Mouse (Mus musculus): ENCODE results near the gene 2310050C09Rik. TPM values are rescaled to one million over a fixed set of nuclear protein-coding genes. Genes with fewer than 3 reads are reported as not detected.

Gene 2310050C09Rik
- polyA plus RNA-seq, 1 experiment from 2014 or later: not detected

GRCm38 (mm10) chr3:92851186-92851585, 18.8 kb downstream of the 2310050C09Rik start, which contains the start of gene Lce1l:
Gene Lce1l, minus strand, starts transcription at chr3:92851286.
- H3K4me1 ChIP-seq (ENCODE audit: control insufficient read depth in 2 of 2, insufficient read depth in 2 of 2, low read length in 2 of 2): no peaks in the 10 kb centered on the region
- H3K4me2 ChIP-seq (ENCODE audit: low read length): no peak within 1 kb of the TSS
- H3K4me3 ChIP-seq (ENCODE audit: control insufficient read depth in 1 of 2, insufficient read depth in 1 of 2, low read depth in 1 of 2, low read length in 2 of 2): no peak within 1 kb of the TSS
- H3K36me3 ChIP-seq (ENCODE audit: control insufficient read depth, insufficient read depth, low read length): no peaks in the 10 kb centered on the region
- no peak within 1 kb of the TSS for H3K9ac ChIP-seq (ENCODE audit: low read length)
- WGBS: 79% methylated on average over 3 of the region's 3 CpGs
- H3K9me3 ChIP-seq (ENCODE audit: control insufficient read depth, low read length): no peaks in the 10 kb centered on the region
- no peak for ATAC-seq (ENCODE audit: insufficient number of reproducible peaks, insufficient read depth, low FRiP score, low read depth)
- H3K27me3 ChIP-seq (ENCODE audit: control insufficient read depth, insufficient read depth, low read length): no peaks in the 10 kb centered on the region
- H3K27ac ChIP-seq (replicated peaks in 1 of 2; ENCODE audit: control insufficient read depth in 1 of 2, insufficient read depth in 1 of 2, low read depth in 2 of 2, low read length in 2 of 2): no peak within 1 kb of the TSS

- Histone ChIP-seq H3K27ac (replicated peaks in 1 of 2; ENCODE audit: control insufficient read depth in 1 of 2, insufficient read depth in 1 of 2, low read depth in 2 of 2, low read length in 2 of 2) (no peak within 1 kb of the TSS), H3K9ac (ENCODE audit: low read length) (no peak within 1 kb of the TSS), H3K9me3 (ENCODE audit: control insufficient read depth, low read length) (no peaks in the 10 kb centered on the region), H3K27me3 (ENCODE audit: control insufficient read depth, insufficient read depth, low read length) (no peaks in the 10 kb centered on the region), H3K4me2 (ENCODE audit: low read length) (no peak within 1 kb of the TSS), H3K36me3 (ENCODE audit: control insufficient read depth, insufficient read depth, low read length) (no peaks in the 10 kb centered on the region), H3K4me1 (ENCODE audit: control insufficient read depth in 2 of 2, insufficient read depth in 2 of 2, low read length in 2 of 2) (no peaks in the 10 kb centered on the region), H3K4me3 (ENCODE audit: control insufficient read depth in 1 of 2, insufficient read depth in 1 of 2, low read depth in 1 of 2, low read length in 2 of 2) (no peak within 1 kb of the TSS)
- no peak for ATAC-seq (ENCODE audit: insufficient number of reproducible peaks, insufficient read depth, low FRiP score, low read depth)
- WGBS: 22% methylated on average over 1 of the region's 1 CpGs
Measured at GRCm38 (mm10) chr3:92827108-92827507, 42.9 kb downstream of the 2310050C09Rik start, which contains the start of gene Kprp. Gene Kprp, minus strand, starts transcription at chr3:92827247.

GRCm38 (mm10) chr3:92825808-92826207, 44.2 kb downstream of the 2310050C09Rik start:
- H3K4me1 ChIP-seq (ENCODE audit: control insufficient read depth in 2 of 2, insufficient read depth in 2 of 2, low read length in 2 of 2): no peaks in the 10 kb centered on the region
- no peaks in the 10 kb centered on the region for H3K36me3 ChIP-seq (ENCODE audit: control insufficient read depth, insufficient read depth, low read length)
- H3K4me3 ChIP-seq (ENCODE audit: control insufficient read depth in 1 of 2, insufficient read depth in 1 of 2, low read depth in 1 of 2, low read length in 2 of 2): no peak overlapping the region
- H3K9me3 ChIP-seq (ENCODE audit: control insufficient read depth, low read length): no peaks in the 10 kb centered on the region
- H3K9ac ChIP-seq (ENCODE audit: low read length): no peak overlapping the region
- WGBS: 29% methylated on average over 1 of the region's 1 CpGs
- no peak overlapping the region for H3K4me2 ChIP-seq (ENCODE audit: low read length)
- no peaks in the 10 kb centered on the region for H3K27me3 ChIP-seq (ENCODE audit: control insufficient read depth, insufficient read depth, low read length)
- ATAC-seq (ENCODE audit: insufficient number of reproducible peaks, insufficient read depth, low FRiP score, low read depth): no peak
- no peak overlapping the region for H3K27ac ChIP-seq (replicated peaks in 1 of 2; ENCODE audit: control insufficient read depth in 1 of 2, insufficient read depth in 1 of 2, low read depth in 2 of 2, low read length in 2 of 2)

Other genes starting within 250 kb of the 2310050C09Rik start
- not detected in 2 replicates for gene Lce6a, start 248.6 kb downstream of the 2310050C09Rik start, polyA plus RNA-seq (2014; fragmentation: Nextera tagmentation; extraction: Ambion mirVana)
- not detected in 2 replicates for gene Lce1a1, start 221.9 kb downstream of the 2310050C09Rik start, polyA plus RNA-seq (2014; fragmentation: Nextera tagmentation; extraction: Ambion mirVana)
- gene Lce1b, start 213.3 kb downstream of the 2310050C09Rik start, polyA plus RNA-seq (2014; fragmentation: Nextera tagmentation; extraction: Ambion mirVana): not detected in 2 replicates
- gene Lce1a2, start 199.9 kb downstream of the 2310050C09Rik start, polyA plus RNA-seq (2014; fragmentation: Nextera tagmentation; extraction: Ambion mirVana): not detected in 2 replicates
- gene Lce1c, start 191.0 kb downstream of the 2310050C09Rik start, polyA plus RNA-seq (2014; fragmentation: Nextera tagmentation; extraction: Ambion mirVana): not detected in 2 replicates
- gene Lce1d, start 183.0 kb downstream of the 2310050C09Rik start, polyA plus RNA-seq (2014; fragmentation: Nextera tagmentation; extraction: Ambion mirVana): not detected in 2 replicates
- gene Lce1e, start 161.1 kb downstream of the 2310050C09Rik start, polyA plus RNA-seq (2014; fragmentation: Nextera tagmentation; extraction: Ambion mirVana): not detected in 2 replicates
- gene Lce1f, start 149.9 kb downstream of the 2310050C09Rik start, polyA plus RNA-seq (2014; fragmentation: Nextera tagmentation; extraction: Ambion mirVana): not detected in 2 replicates
- gene Gm38119, start 131.1 kb downstream of the 2310050C09Rik start, polyA plus RNA-seq (2014; fragmentation: Nextera tagmentation; extraction: Ambion mirVana): not detected in 2 replicates
- gene Lce1g, start 117.9 kb downstream of the 2310050C09Rik start, polyA plus RNA-seq (2014; fragmentation: Nextera tagmentation; extraction: Ambion mirVana): not detected in 2 replicates
- not detected in 2 replicates for gene Lce1h, start 105.2 kb downstream of the 2310050C09Rik start, polyA plus RNA-seq (2014; fragmentation: Nextera tagmentation; extraction: Ambion mirVana)
- not detected in 2 replicates for gene Lce1i, start 91.3 kb downstream of the 2310050C09Rik start, polyA plus RNA-seq (2014; fragmentation: Nextera tagmentation; extraction: Ambion mirVana)
- not detected in 2 replicates for gene Lce1j, start 79.7 kb downstream of the 2310050C09Rik start, polyA plus RNA-seq (2014; fragmentation: Nextera tagmentation; extraction: Ambion mirVana)
- not detected in 2 replicates for gene Lce1k, start 62.3 kb downstream of the 2310050C09Rik start, polyA plus RNA-seq (2014; fragmentation: Nextera tagmentation; extraction: Ambion mirVana)
- not detected in 2 replicates for gene Kprp, start 43.0 kb downstream of the 2310050C09Rik start, polyA plus RNA-seq (2014; fragmentation: Nextera tagmentation; extraction: Ambion mirVana)
- not detected in 2 replicates for gene Lce1l, start 18.9 kb downstream of the 2310050C09Rik start, polyA plus RNA-seq (2014; fragmentation: Nextera tagmentation; extraction: Ambion mirVana)
- not detected in 2 replicates for gene Lce3a, start 56.0 kb upstream of the 2310050C09Rik start, polyA plus RNA-seq (2014; fragmentation: Nextera tagmentation; extraction: Ambion mirVana)
- gene Lce3b, start 62.8 kb upstream of the 2310050C09Rik start, polyA plus RNA-seq (2014; fragmentation: Nextera tagmentation; extraction: Ambion mirVana): not detected in 2 replicates
- not detected in 2 replicates for gene Lce3c, start 74.3 kb upstream of the 2310050C09Rik start, polyA plus RNA-seq (2014; fragmentation: Nextera tagmentation; extraction: Ambion mirVana)
- not detected in 2 replicates for gene Lce3d, start 87.2 kb upstream of the 2310050C09Rik start, polyA plus RNA-seq (2014; fragmentation: Nextera tagmentation; extraction: Ambion mirVana)
- gene Lce3e, start 96.8 kb upstream of the 2310050C09Rik start, polyA plus RNA-seq (2014; fragmentation: Nextera tagmentation; extraction: Ambion mirVana): not detected in 2 replicates
- not detected in 2 replicates for gene Lce3f, start 122.0 kb upstream of the 2310050C09Rik start, polyA plus RNA-seq (2014; fragmentation: Nextera tagmentation; extraction: Ambion mirVana)
- not detected in 2 replicates for gene Crct1, start 145.5 kb upstream of the 2310050C09Rik start, polyA plus RNA-seq (2014; fragmentation: Nextera tagmentation; extraction: Ambion mirVana)
- gene Lce1m, start 148.8 kb upstream of the 2310050C09Rik start, polyA plus RNA-seq (2014; fragmentation: Nextera tagmentation; extraction: Ambion mirVana): not detected in 2 replicates
- gene Gm4858, start 198.6 kb upstream of the 2310050C09Rik start, polyA plus RNA-seq (2014; fragmentation: Nextera tagmentation; extraction: Ambion mirVana): not detected in 2 replicates